Mouse (Mus musculus): ENCODE results near the gene Vti1a. TPM values are rescaled to one million over a fixed set of nuclear protein-coding genes. Genes with fewer than 3 reads are reported as not detected.

Vti1a gene
- polyA plus RNA-seq, 1 experiment from 2014 or later, result 28.4 TPM

GRCm38 (mm10) chr19:55286034-55286433 is 30.1 kb upstream of the Vti1a start:
- Histone ChIP-seq H3K36me3 (ENCODE audit: control insufficient read depth, insufficient read depth, low read length) (no peaks in the 10 kb centered on the region; the same call in 1 of the 2 replicates), H3K4me1 (replicated peaks; ENCODE audit: control insufficient read depth, insufficient read depth, low read length) (no peaks in the 10 kb centered on the region), H3K9ac (ENCODE audit: low read length) (no peak overlapping the region), H3K9me3 (ENCODE audit: control insufficient read depth, low read length) (no peaks in the 10 kb centered on the region), H3K27ac (ENCODE audit: low read depth, low read length) (no peak overlapping the region), H3K27me3 (ENCODE audit: control insufficient read depth, insufficient read depth, low read length) (no peaks in the 10 kb centered on the region), H3K4me2 (ENCODE audit: low read depth, low read length, severe bottlenecking) (no peak overlapping the region), H3K4me3 (ENCODE audit: low read depth, low read length) (no peak overlapping the region)
- WGBS, result 90% methylated on average over 4 of the region's 4 CpGs
- DNase-seq (ENCODE audit: low spot score) (no peak), ATAC-seq (replicated peaks; ENCODE audit: low FRiP score) (no peak)

DNA sequence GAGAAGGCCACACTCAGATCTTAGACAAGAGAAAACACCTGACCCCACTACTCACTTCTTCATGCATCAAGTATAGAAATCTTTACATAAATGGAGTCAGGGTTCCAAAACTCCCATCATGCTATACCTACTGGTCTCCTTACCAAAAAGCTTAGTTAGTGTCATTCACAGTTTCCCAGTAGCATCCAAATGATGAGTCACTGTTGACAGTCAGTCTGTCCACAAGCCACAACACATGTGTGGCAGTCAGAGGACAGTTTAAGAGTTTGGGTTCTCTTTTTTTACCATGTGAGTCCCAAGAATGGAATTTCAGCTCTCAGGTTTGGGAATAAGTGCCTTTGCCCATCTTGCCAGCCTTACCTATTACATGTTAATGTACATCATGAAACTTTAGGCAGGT is 27.1 kb upstream of the Vti1a start:
- Histone ChIP-seq H3K4me2 (ENCODE audit: low read depth, low read length, severe bottlenecking) (no peak overlapping the region), H3K27me3 (ENCODE audit: control insufficient read depth, insufficient read depth, low read length) (no peaks in the 10 kb centered on the region), H3K27ac (ENCODE audit: low read depth, low read length) (no peak overlapping the region), H3K4me3 (ENCODE audit: low read depth, low read length) (no peak overlapping the region), H3K9me3 (ENCODE audit: control insufficient read depth, low read length) (no peaks in the 10 kb centered on the region), H3K36me3 (ENCODE audit: control insufficient read depth, insufficient read depth, low read length) (no peaks in the 10 kb centered on the region; the same call in 1 of the 2 replicates), H3K9ac (ENCODE audit: low read length) (no peak overlapping the region), H3K4me1 (replicated peaks; ENCODE audit: control insufficient read depth, insufficient read depth, low read length) (no peaks in the 10 kb centered on the region)
- ATAC-seq (replicated peaks; ENCODE audit: low FRiP score), result no peak
- no peak for DNase-seq (ENCODE audit: low spot score)

DNA sequence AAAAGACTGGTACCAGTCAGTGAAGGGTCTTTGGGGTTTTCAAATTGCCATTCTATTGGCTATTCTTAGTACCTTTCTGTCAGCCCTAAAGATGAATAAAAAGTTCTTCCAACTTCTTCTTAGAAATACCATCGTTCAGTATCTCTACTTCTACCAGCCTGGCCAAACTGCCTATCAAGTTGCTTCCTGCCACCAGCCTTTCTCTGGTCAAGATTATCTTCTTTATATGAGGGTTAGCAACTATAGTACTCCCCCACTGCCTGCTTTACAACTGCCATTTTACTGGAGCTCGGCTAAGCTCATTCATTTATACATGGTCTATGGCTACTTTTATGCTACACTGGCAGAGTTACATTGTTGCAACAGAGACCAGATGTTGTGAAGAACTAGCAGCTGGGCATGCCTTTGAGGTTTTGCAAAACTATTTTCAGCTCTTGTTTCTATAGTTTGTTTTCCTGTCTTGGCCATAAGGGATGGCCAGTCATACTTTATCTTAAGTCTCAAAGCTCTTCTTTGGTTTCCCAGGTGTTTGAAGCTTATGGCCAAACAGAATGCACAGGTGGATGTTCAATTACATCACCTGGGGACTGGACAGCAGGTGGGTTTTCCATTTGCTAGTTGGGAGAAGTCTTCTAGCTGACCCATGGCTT is 25.3 kb upstream of the Vti1a start:
- 92% methylated on average over 2 of the region's 2 CpGs for WGBS
- Histone ChIP-seq H3K4me3 (ENCODE audit: low read depth, low read length) (no peak overlapping the region), H3K27me3 (ENCODE audit: control insufficient read depth, insufficient read depth, low read length) (no peaks in the 10 kb centered on the region), H3K4me1 (replicated peaks; ENCODE audit: control insufficient read depth, insufficient read depth, low read length) (no peaks in the 10 kb centered on the region), H3K36me3 (ENCODE audit: control insufficient read depth, insufficient read depth, low read length) (no peaks in the 10 kb centered on the region; the same call in 1 of the 2 replicates), H3K9me3 (ENCODE audit: control insufficient read depth, low read length) (no peaks in the 10 kb centered on the region), H3K9ac (ENCODE audit: low read length) (no peak overlapping the region), H3K4me2 (ENCODE audit: low read depth, low read length, severe bottlenecking) (no peak overlapping the region), H3K27ac (ENCODE audit: low read depth, low read length) (no peak overlapping the region)
- ATAC-seq (replicated peaks; ENCODE audit: low FRiP score) (no peak), DNase-seq (ENCODE audit: low spot score) (no peak)

DNA sequence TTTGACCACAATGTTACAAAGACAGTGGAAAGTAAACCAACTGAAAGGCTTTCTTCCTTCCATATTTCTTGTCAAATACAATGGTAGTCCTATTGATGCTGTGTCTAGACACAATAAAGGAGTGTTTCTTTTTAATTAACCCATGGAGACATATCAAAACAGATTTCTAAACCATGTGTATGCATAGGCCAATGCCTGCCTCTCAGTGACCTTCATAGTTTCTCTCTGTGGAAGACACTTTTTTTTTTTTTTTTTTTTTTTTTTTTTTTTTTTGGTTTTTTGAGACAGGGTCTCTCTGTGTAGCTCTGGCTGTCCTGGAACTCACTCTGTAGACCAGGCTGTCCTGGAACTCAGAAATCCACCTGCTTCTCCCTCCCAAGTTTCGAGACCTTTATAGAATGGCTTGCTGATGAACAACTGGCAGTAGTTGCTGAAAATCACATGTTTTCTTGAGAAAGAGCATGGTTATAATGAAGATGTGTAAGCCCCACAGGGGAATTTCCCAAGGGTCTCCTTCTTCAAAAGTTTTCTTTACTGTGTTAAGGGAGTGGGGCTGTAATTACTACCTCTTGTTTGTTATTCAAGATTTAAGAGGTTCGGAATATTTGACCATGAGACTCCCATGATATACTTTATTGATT is 23.8 kb upstream of the Vti1a start:
- no peaks in the 10 kb centered on the region for H3K4me1 ChIP-seq (replicated peaks; ENCODE audit: control insufficient read depth, insufficient read depth, low read length)

DNA sequence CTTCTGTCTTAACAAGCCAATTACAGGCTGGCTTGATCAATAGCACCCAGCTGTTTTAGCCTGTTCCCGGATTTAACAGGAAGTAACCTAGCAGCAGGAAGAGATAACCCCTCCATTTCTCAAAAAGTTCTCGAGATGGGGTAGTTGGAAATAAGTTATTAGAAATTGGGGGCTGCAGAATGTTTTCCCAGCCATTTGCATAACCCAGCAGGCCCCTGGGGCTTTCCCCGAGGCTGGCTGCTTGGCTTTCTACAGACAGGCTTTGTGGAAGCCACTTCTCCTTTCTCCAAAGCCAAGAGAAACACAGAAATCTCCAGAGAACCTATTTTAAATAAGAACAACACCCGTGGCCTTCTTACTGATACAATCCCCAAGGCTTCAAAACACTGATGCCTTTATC is 22.9 kb upstream of the Vti1a start:
- ATAC-seq (replicated peaks; ENCODE audit: low FRiP score), result no peak
- Histone ChIP-seq H3K9ac (ENCODE audit: low read length) (no peak overlapping the region), H3K4me2 (ENCODE audit: low read depth, low read length, severe bottlenecking) (no peak overlapping the region), H3K27ac (ENCODE audit: low read depth, low read length) (no peak overlapping the region), H3K9me3 (ENCODE audit: control insufficient read depth, low read length) (no peaks in the 10 kb centered on the region), H3K4me1 (replicated peaks; ENCODE audit: control insufficient read depth, insufficient read depth, low read length) (no peaks in the 10 kb centered on the region), H3K27me3 (ENCODE audit: control insufficient read depth, insufficient read depth, low read length) (no peaks in the 10 kb centered on the region), H3K4me3 (ENCODE audit: low read depth, low read length) (no peak overlapping the region), H3K36me3 (ENCODE audit: control insufficient read depth, insufficient read depth, low read length) (no peaks in the 10 kb centered on the region; the same call in 1 of the 2 replicates)
- DNase-seq (ENCODE audit: low spot score), result no peak
- 14% methylated on average over 4 of the region's 4 CpGs for WGBS

More for the DNA sequence above, 23.8 kb upstream of the Vti1a start:
- Histone ChIP-seq H3K27me3 (ENCODE audit: control insufficient read depth, insufficient read depth, low read length) (no peaks in the 10 kb centered on the region), H3K36me3 (ENCODE audit: control insufficient read depth, insufficient read depth, low read length) (no peaks in the 10 kb centered on the region; the same call in 1 of the 2 replicates), H3K4me2 (ENCODE audit: low read depth, low read length, severe bottlenecking) (no peak overlapping the region), H3K9me3 (ENCODE audit: control insufficient read depth, low read length) (no peaks in the 10 kb centered on the region), H3K9ac (ENCODE audit: low read length) (no peak overlapping the region), H3K4me3 (ENCODE audit: low read depth, low read length) (no peak overlapping the region), H3K27ac (ENCODE audit: low read depth, low read length) (no peak overlapping the region)
- WGBS, result 89% methylated on average over 2 of the region's 2 CpGs
- no peak for DNase-seq (ENCODE audit: low spot score)
- no peak for ATAC-seq (replicated peaks; ENCODE audit: low FRiP score)

- Histone ChIP-seq H3K27ac (ENCODE audit: low read depth, low read length) (no peak overlapping the region), H3K9ac (ENCODE audit: low read length) (no peak overlapping the region), H3K36me3 (ENCODE audit: control insufficient read depth, insufficient read depth, low read length) (no peaks in the 10 kb centered on the region; the same call in 1 of the 2 replicates), H3K4me1 (replicated peaks; ENCODE audit: control insufficient read depth, insufficient read depth, low read length) (no peaks in the 10 kb centered on the region), H3K4me2 (ENCODE audit: low read depth, low read length, severe bottlenecking) (no peak overlapping the region), H3K9me3 (ENCODE audit: control insufficient read depth, low read length) (no peaks in the 10 kb centered on the region), H3K4me3 (ENCODE audit: low read depth, low read length) (no peak overlapping the region), H3K27me3 (ENCODE audit: control insufficient read depth, insufficient read depth, low read length) (no peaks in the 10 kb centered on the region)
- DNase-seq (ENCODE audit: low spot score) (no peak), ATAC-seq (replicated peaks; ENCODE audit: low FRiP score) (no peak)
- WGBS, result 92% methylated on average over 9 of the region's 9 CpGs
Measured at GRCm38 (mm10) chr19:55295075-55295474, 21.0 kb upstream of the Vti1a start.

DNA sequence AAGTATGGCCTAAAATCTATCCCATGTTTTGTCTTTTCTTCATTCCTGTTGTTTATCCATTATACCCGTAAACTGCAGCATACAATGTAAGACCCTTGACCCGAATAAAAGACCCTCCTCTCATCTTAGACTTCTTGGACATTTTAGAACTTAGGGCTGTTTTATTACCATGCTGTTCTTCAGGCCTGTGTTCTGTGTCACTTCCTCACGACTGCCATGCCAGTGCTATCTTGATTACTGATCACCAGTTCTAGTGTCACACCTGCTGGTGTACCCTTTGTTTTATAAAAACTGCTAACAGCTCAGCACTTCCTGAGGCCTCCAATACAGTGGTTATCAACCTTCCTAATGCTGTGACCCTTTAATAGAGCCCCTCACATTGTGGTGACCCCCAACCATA is 20.5 kb upstream of the Vti1a start:
- Histone ChIP-seq H3K9me3 (ENCODE audit: control insufficient read depth, low read length) (no peaks in the 10 kb centered on the region), H3K36me3 (ENCODE audit: control insufficient read depth, insufficient read depth, low read length) (no peaks in the 10 kb centered on the region; the same call in 1 of the 2 replicates), H3K27me3 (ENCODE audit: control insufficient read depth, insufficient read depth, low read length) (no peaks in the 10 kb centered on the region), H3K4me1 (replicated peaks; ENCODE audit: control insufficient read depth, insufficient read depth, low read length) (no peaks in the 10 kb centered on the region), H3K4me2 (ENCODE audit: low read depth, low read length, severe bottlenecking) (no peak overlapping the region), H3K4me3 (ENCODE audit: low read depth, low read length) (no peak overlapping the region), H3K9ac (ENCODE audit: low read length) (no peak overlapping the region), H3K27ac (ENCODE audit: low read depth, low read length) (no peak overlapping the region)
- 91% methylated on average over 3 of the region's 3 CpGs for WGBS
- ATAC-seq (replicated peaks; ENCODE audit: low FRiP score) (no peak), DNase-seq (ENCODE audit: low spot score) (no peak)

DNA sequence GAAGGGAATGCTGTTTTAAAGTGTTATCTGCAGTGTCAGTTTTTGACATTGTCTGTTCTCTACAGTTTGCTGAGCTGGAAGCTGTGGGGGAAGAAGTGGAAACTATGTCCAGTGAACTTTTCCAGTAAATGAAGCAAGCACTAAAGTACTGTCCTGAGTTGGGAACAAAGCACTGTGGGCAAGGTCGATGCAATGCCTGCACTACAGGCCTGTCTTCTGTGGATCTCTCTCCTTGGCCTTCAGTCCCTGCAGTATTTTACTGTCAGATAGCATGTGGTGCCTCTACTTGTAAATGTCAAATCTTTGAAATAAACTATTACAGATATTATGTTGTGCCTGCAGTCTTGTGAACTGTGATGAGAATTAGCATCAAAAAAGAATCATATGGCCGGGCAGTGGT is 19.8 kb upstream of the Vti1a start:
- no peak overlapping the region for H3K4me3 ChIP-seq (ENCODE audit: low read depth, low read length)
- no peaks in the 10 kb centered on the region; the same call in 1 of the 2 replicates for H3K36me3 ChIP-seq (ENCODE audit: control insufficient read depth, insufficient read depth, low read length)
- WGBS, result 90% methylated on average over 2 of the region's 2 CpGs
- DNase-seq (ENCODE audit: low spot score) (no peak), ATAC-seq (replicated peaks; ENCODE audit: low FRiP score) (no peak)
- H3K4me2 ChIP-seq (ENCODE audit: low read depth, low read length, severe bottlenecking), result no peak overlapping the region
- H3K4me1 ChIP-seq (replicated peaks; ENCODE audit: control insufficient read depth, insufficient read depth, low read length), result no peaks in the 10 kb centered on the region
- H3K27me3 ChIP-seq (ENCODE audit: control insufficient read depth, insufficient read depth, low read length), result no peaks in the 10 kb centered on the region
- no peaks in the 10 kb centered on the region for H3K9me3 ChIP-seq (ENCODE audit: control insufficient read depth, low read length)
- H3K27ac ChIP-seq (ENCODE audit: low read depth, low read length), result no peak overlapping the region
- no peak overlapping the region for H3K9ac ChIP-seq (ENCODE audit: low read length)

DNA sequence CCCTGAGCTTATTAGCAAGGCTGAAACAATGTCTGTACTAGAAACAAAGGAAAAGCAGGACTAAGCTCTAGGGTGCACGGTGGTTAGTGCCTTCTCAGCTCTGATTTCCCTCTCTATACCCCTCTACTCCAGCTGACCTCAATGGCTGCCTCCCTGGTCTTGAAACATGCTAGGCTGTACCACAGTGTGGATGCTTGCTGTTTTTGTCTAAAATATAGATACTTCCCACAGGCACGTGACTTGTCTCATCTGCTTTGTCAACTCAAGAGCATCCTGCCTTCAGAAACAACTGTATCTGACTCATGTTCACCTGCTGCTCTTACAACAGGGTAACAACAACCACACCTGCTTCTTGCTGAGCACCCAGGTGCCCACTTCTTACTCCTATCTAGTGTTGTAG is 18.6 kb upstream of the Vti1a start:
- 91% methylated on average over 2 of the region's 2 CpGs for WGBS
- Histone ChIP-seq H3K27ac (ENCODE audit: low read depth, low read length) (no peak overlapping the region), H3K4me1 (replicated peaks; ENCODE audit: control insufficient read depth, insufficient read depth, low read length) (no peaks in the 10 kb centered on the region), H3K4me2 (ENCODE audit: low read depth, low read length, severe bottlenecking) (no peak overlapping the region), H3K9ac (ENCODE audit: low read length) (no peak overlapping the region), H3K27me3 (ENCODE audit: control insufficient read depth, insufficient read depth, low read length) (no peaks in the 10 kb centered on the region), H3K9me3 (ENCODE audit: control insufficient read depth, low read length) (no peaks in the 10 kb centered on the region), H3K36me3 (ENCODE audit: control insufficient read depth, insufficient read depth, low read length) (no peaks in the 10 kb centered on the region; the same call in 1 of the 2 replicates), H3K4me3 (ENCODE audit: low read depth, low read length) (no peak overlapping the region)
- no peak for ATAC-seq (replicated peaks; ENCODE audit: low FRiP score)
- DNase-seq (ENCODE audit: low spot score), result no peak

Measured in forebrain, embryonic 11.5 days (tissue).